Mouse (Mus musculus): ENCODE measurements around the gene B230307C23Rik.
"Not testable (repeated sequence)": the region's sequence is repeated elsewhere in the genome, so short reads cannot be mapped to it uniquely, and the experiment has no call there.

Gene B230307C23Rik

GRCm38 (mm10) chr16:97997383-97997731, 242 bp downstream of the B230307C23Rik start:
- DNase-seq (ENCODE audit: low spot score in 2 of 2): not testable (repeated sequence)

- no peak for DNase-seq (ENCODE audit: low spot score in 2 of 2)
Measured at GRCm38 (mm10) chr16:98022081-98022480, 25.0 kb downstream of the B230307C23Rik start.

GRCm38 (mm10) chr16:98022657-98023345, 25.7 kb downstream of the B230307C23Rik start:
- DNase-seq (ENCODE audit: low spot score in 2 of 2): no peak

GRCm38 (mm10) chr16:98026186-98026585, 29.1 kb downstream of the B230307C23Rik start:
- not testable (repeated sequence) for DNase-seq (ENCODE audit: low spot score in 2 of 2)

- not testable (repeated sequence) for DNase-seq (ENCODE audit: low spot score in 2 of 2)
Measured at GRCm38 (mm10) chr16:98034971-98035370, 37.9 kb downstream of the B230307C23Rik start.

GRCm38 (mm10) chr16:98041676-98042075, 44.6 kb downstream of the B230307C23Rik start:
- peak; percentile 2 to 26 for DNase-seq (ENCODE audit: low spot score in 2 of 2)

GRCm38 (mm10) chr16:98079382-98079781, 82.3 kb downstream of the B230307C23Rik start:
- not testable (repeated sequence) for DNase-seq (ENCODE audit: low spot score in 2 of 2)

GRCm38 (mm10) chr16:98081140-98081539, 84.0 kb downstream of the B230307C23Rik start:
- not testable (repeated sequence) for DNase-seq (ENCODE audit: low spot score in 2 of 2)
